Mouse (Mus musculus): ENCODE results near the gene Dip2a.

Gene Dip2a

GRCm38 (mm10) chr10:76306738-76307137 is 38.4 kb downstream of the Dip2a start:
- DNase-seq (ENCODE audit: low spot score in 2 of 2): no peak

DNA sequence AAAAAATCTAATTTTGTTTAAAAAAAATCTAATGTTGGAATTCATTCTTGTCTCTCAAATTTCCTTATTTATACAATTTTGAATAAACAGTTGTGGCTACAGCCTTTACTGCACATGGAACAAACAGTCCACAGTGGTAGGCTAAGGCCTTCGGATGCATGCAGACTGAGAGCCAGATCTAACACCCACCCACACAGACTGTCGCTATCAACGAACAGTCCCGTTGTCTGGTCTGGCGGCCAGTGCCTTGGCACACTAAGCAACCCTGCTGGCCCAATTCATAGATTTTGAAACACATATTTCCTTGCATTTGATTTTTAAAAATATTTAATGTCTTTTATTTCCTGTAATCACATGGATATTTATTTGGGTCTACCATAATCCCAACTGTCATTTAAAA is 45.0 kb downstream of the Dip2a start:
- DNase-seq (ENCODE audit: low spot score in 2 of 2): no peak

GRCm38 (mm10) chr10:76293222-76293621 is 51.9 kb downstream of the Dip2a start:
- DNase-seq (ENCODE audit: low spot score in 2 of 2): no peak

GRCm38 (mm10) chr10:76289936-76290671 is 55.0 kb downstream of the Dip2a start:
- DNase-seq (ENCODE audit: low spot score in 2 of 2): no peak

- DNase-seq (ENCODE audit: low spot score in 2 of 2): no peak
These were observed 56.0 kb downstream of the Dip2a start for GRCm38 (mm10) chr10:76289052-76289451.

GRCm38 (mm10) chr10:76288268-76288993 is 56.7 kb downstream of the Dip2a start:
- no peak for DNase-seq (ENCODE audit: low spot score in 2 of 2)

DNA sequence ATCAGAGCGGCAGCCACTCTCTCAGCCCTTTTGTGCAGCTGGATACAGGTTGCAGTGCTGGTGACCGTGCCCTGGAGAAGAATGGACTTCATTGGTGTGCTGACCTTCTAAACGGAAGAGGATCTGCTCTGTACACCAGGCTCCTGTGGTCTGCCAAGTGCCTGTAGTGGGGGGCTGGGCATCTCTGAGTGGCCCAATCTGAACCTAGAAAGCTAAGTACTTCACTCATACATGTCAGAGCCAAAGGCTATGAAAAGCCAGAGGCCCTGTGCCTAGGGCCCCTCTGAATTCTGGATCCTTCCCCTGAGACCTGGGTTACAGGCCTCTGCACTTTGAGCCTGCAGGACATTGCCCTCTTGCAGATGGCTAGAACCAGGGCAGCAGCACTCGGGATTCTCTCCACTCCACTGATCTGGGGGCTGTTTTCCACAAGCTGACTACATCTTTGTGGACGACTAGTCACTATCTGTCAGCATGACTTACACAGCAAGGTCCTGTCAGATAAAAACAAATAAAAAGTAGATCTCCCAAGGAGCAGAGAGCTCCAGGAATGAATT is 66.5 kb downstream of the Dip2a start:
- DNase-seq (ENCODE audit: low spot score in 2 of 2): no peak

GRCm38 (mm10) chr10:76275256-76275655 is 69.8 kb downstream of the Dip2a start:
- no peak for DNase-seq (ENCODE audit: low spot score in 2 of 2)

DNA sequence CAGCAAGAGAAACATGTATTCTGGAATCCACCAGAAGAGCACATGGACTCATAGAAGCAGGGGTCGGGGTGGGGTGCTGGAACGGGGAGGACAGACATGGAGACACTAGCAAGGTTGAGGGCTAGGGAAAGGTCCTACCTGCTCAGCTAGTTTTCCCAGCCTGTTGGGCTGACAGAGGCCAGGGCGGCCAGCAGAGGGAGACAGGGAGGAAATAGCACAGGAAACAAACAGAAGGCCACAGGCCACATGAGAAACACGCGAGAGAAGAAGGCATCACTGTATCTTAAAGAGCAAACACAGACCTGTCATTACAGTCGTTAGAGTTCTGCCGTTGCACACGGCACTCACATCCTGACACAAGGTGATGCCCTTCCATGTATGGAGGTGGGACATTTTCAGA is 73.9 kb downstream of the Dip2a start:
- no peak for DNase-seq (ENCODE audit: low spot score in 2 of 2)

DNA sequence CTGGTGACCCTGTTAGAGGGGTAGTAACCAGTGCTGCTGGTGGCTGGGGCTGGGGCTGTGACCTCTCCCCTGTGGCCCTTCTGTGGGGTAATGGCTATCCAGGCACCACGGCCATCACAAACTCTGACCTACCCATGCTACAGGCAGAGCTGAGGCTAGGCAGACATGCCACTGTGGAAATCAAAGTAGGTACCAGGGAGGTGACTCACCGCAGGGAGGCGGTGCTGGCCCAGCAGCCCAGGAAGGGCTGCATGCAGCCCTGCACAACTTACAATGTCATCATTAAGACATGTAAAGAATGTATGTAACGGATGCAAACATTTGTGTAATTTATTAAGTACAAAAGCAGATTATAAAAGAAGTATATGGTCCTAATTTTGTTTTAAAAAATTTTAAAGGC is 82.7 kb downstream of the Dip2a start:
- no peak for DNase-seq (ENCODE audit: low spot score in 2 of 2)

DNA sequence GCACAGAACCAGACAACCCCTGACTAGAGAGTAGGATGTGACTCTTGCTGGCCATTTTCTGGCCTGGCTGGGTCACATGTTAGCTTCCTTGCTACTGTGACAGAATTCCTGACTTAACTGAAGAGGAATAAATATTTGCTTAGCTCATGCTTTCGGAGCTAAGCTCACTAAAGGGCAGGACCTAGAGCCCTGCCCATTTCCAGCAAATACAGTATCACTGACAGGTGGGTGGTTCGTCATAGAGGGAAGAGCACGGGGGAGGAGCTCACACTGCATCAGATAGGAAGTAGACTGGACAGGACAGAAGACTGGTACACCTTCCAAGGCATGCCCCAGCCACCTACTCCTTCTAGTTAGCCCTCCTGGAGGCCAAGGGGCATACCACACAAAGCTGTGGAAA is 83.6 kb downstream of the Dip2a start:
- DNase-seq (ENCODE audit: low spot score in 2 of 2): no peak

- DNase-seq (ENCODE audit: low spot score in 2 of 2): no peak
These were observed 84.6 kb downstream of the Dip2a start for GRCm38 (mm10) chr10:76260358-76261059.

DNA sequence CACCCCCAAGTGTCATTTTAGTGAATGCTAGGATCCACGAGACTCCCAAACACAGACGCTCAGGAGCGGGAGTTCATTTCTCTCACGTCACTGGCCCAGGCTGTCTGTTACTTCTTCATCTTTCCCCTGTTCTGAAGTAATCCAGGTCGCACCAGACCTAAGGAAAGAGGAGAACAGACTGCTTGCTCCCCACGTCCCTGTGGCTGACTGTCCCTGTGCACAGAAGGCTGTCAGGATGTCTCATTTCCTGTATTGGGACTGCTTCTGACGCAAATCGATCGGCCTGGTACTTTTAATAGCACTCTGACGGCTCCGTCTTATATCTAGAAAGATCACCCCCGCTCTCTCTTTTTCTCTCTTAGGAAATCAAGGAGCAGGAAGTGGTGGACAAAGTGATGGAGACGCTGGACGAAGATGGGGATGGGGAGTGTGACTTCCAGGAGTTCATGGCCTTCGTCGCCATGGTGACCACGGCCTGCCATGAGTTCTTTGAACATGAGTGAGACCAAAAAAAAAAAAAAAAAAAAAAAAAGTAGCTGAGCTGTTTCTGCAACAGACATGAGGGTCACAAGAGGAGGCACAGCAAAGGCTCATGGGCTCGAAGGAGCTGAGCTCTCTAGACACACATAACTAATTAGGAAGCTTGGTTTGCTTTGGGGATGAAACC is 85.4 kb downstream of the Dip2a start:
- no peak for DNase-seq (ENCODE audit: low spot score in 2 of 2)

DNA sequence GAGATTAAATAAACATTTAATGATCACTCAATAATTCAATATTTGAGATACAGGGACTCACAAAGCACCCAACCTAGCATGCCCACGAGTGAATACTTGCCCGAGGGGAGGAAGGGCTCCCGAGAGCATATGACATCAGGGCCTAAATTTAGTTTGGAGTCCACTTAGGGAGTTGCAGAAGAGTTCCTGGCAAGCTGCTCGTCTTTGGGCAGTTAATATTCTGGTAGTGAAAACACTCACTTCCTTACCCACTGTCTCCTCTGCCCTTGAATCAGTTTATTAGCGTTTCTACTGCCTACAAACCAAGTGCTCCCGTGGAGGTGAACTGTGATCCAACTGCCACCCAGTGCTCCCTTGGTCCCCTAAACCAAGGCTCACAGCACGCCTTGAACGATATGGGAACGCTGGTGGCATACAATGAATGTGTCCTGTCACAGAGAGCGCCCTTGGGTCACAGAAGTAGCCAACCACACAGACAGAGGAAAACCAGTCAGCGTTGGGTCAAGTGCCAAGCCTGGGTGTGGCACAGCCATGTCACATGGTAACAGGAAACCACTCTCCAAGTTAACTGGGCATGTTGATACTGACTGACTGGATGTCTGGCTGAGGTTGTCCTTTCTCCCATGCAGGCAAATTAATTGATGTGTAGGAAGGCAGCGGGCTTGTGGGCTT is 87.2 kb downstream of the Dip2a start:
- DNase-seq (ENCODE audit: low spot score in 2 of 2): no peak

GRCm38 (mm10) chr10:76257231-76257630 is 87.9 kb downstream of the Dip2a start:
- DNase-seq (ENCODE audit: low spot score in 2 of 2): no peak

- DNase-seq (ENCODE audit: low spot score in 2 of 2): no peak
These were observed 89.5 kb downstream of the Dip2a start for GRCm38 (mm10) chr10:76255617-76256016.

DNA sequence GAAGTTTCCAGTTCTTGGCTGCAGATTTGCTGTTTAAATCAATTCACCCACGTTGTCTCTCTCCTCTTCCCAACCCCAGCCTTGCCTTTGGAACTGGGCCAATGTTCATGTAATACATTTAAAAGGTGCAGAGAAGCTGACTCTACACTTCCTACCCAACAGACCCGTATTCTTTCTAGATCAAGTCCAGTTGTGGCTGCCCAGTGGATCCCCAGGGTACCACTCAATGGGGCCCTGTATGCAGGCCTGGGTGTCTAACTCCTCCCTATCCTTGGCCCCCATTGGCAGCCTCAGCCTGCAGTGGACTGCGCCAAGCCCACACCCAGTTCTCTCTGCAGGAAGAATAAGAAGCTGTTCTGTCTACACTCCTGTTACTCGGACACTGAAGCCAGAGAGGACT is 91.6 kb downstream of the Dip2a start, which contains the start of gene S100b:
TSS of gene S100b (plus strand) at position 318 of the 400 bp plus-strand sequence.
- DNase-seq (ENCODE audit: low spot score in 2 of 2): no peak

GRCm38 (mm10) chr10:76253079-76253478 is 92.0 kb downstream of the Dip2a start:
- no peak for DNase-seq (ENCODE audit: low spot score in 2 of 2)

DNA sequence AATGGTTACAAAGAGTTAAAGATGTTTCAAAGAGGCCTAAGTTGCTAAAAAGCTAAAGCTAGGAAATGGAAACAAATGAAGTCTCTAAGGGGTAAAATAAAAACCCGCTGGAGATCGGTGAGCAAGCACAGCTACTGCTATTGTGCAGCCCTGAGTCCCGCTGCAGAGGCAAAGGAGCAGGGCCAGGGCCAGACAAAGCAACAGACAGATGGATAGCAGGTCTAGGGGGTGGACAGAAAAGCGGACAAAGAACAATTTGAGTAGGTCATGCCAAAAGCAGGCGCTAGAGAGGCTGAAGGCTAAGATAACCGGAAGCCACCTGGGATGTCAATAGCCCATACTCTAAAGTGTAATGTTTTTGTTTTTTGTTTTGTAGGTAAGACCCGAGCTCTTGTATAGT is 94.2 kb downstream of the Dip2a start:
- DNase-seq (ENCODE audit: low spot score in 2 of 2): no peak

DNA sequence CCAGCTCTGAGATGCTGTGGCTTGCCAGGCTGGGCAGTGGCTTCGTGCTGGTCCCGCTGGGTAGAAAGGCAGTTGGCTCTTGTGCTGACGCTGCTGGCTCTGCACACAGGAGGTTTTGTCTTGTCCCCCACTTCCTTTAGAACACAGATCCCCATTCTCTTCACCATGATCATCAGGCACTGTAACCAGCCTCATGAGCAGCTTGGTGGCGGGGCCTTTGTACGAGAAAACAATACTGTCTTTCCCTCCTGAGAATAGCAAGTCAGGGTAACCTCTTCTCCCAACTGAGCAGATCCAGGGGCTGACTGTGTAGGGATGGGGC is 96.5 kb downstream of the Dip2a start:
- DNase-seq (ENCODE audit: low spot score in 2 of 2): no peak

- no peak for DNase-seq (ENCODE audit: low spot score in 2 of 2)
These were observed 97.0 kb downstream of the Dip2a start for GRCm38 (mm10) chr10:76247960-76248646.
